Mouse (Mus musculus) C2C12 (cell line): ENCODE data around the gene Snrnp200.

Source experiments
- CEBPB ChIP-seq: IDR thresholded peaks from one replicate; pipeline ENCODE4 v1.6.1; 2011; ENCODE audit warnings: low read depth, mild to moderate bottlenecking, control low read depth, moderate library complexity
- CTCF ChIP-seq: IDR thresholded peaks from one replicate; pipeline ENCODE4 v1.5.1; 2011; ENCODE audit not compliant: control insufficient read depth, insufficient read depth, insufficient read length
- FOSL1 ChIP-seq: IDR thresholded peaks from one replicate; pipeline ENCODE4 v1.8.0; 2011; ENCODE audit warnings: mild to moderate bottlenecking, low read length; ENCODE audit not compliant: poor library complexity, insufficient read depth, severe bottlenecking
- MAX ChIP-seq: IDR thresholded peaks from one replicate; pipeline ENCODE4 v1.6.1; 2011; ENCODE audit warnings: mild to moderate bottlenecking, control low read depth
- MYOD1 ChIP-seq: IDR thresholded peaks from one replicate; pipeline ENCODE4 v1.6.1; 2011; ENCODE audit warnings: low read depth; ENCODE audit not compliant: control insufficient read depth, insufficient read length
- MYOG ChIP-seq: IDR thresholded peaks from one replicate; pipeline ENCODE4 v1.6.1; 2011; ENCODE audit not compliant: control insufficient read depth, insufficient read length; ENCODE audit errors: extremely low read depth
- USF1 ChIP-seq: IDR thresholded peaks from one replicate; pipeline ENCODE4 v1.6.1; 2011; ENCODE audit warnings: low read depth, mild to moderate bottlenecking, control low read depth, moderate library complexity

DNA sequence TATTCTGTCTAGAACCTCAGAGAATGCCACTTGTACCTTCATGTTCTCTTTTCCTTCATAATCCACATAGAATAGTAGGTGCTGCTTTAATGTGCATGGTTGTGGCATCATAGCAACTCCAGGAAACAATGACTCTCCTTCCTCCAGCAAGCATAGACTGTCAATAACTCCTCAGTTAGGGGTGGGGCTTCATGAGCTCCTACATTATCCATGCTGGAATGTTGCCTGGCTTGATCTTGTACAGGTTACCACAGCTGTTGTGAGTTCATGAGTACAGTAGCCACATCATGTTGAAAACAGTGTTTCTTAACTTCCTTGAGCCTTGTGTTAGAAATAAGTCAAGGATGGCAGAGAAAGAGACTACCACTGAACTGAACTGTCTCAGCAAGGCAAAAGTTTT is 70.0 kb downstream of the Snrnp200 start:
- TF ChIP-seq CTCF (no peak), FOSL1 (no peak), USF1 (no peak), MAX (no peak), MYOD1 (no peak), CEBPB (no peak), MYOG (no peak)
